Mouse (Mus musculus): ENCODE data around the gene Rpl23a.
A peak's percentile ranks its signal among the peaks of the same experiment; 100 is the strongest.

Gene Rpl23a

DNA sequence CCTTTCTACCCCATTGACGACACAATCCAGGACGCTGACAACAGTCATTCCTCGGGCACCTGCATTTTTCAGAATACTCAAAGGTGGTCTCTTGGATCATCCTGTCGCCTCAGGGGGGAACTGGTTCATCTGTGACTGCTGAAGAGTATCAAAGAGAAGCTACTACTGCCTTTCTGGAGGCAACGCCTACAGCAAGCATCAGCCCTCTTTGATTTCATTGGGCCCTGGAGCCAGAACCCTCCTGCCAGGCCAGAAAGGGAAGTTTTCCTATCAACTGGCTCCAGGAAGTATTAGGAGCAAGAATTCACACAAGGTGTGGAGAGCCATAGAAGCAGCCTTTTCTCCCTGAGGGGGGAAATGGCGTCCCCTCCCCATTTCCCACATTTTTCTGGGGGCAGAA lies 16.7 kb downstream of the Rpl23a start:
- DNase-seq (ENCODE audit: low spot score), result no peak

DNA sequence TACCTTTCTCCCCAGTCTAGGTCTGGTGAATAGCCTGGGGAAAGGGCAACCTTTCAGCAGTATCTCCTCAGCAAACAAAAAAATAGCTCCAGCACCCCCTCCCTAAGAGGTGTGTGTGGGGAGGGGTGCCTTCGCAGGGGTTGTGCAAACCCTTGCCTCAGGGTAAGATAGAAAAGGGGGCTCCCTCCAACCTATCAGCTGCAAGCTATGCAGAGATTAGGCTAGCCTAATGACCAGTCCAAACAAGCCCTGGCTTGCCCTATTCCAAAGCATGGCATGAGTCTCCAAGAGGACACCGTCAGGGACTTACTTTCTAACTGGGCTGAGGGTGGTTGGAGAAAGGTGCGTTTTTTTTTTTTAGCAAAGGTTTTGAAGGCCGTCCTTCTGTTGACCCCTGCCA lies 17.2 kb downstream of the Rpl23a start:
- no peak for DNase-seq (ENCODE audit: low spot score)

DNA sequence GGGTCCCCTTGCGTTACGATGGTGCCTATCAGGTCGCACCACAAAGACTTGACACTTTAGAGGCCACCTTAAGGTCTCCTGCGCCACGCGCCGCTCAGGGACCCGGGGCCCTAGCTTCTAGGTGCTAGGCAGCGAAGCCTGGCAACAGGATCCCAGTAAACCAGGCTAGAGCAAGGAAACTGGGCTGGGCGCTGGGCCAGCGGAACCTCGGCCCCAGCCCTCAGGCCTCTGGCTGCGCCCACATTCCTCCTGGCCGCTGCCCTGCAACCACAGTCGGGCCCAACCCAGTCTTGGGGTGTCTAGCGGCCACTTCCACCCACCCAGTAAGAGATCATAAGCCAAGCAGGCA lies 17.6 kb downstream of the Rpl23a start:
- DNase-seq (ENCODE audit: low spot score), result no peak

DNA sequence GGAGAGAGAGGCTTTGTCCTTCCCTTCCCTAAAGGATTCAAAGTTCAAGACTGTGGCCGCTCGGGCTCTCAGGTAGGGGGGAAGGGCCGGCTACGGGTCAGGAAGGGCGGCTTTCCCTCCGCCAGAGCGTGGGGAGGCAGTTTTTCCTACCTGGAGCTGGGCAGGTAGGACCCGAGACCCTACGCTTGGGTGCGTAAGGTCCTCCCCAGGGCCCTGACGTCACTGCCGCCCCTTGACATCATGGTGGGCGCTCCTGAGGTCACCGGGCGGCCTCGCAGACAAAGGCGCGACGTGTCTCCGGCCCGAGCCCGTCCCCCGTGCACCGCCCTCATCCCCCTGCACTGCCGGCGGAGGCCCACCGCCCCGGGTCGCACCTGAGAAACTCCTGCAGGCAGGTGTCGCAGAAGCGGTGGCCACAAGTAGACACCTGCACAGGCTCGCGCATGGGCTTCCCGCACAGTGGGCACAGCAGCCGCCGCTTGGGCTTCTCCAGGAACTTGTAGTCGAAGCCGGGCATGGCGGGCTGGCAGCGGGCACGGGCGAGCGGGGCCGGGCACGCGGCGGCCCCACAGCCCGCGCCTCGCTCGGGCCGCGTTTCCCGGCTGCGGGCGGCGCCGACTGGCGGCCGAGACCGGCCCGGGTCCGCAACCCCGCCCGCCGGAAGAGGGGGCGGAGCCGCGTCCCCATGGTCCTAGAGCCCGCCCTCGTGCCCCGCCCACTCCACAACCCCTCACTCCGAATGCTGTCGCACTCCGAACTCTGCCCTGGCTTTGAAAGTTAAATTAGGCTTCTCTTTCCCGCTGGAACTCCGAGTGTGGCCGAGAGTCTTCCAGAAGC lies 18.2 kb downstream of the Rpl23a start, which contains the start of gene Traf4:
Gene Traf4, minus strand, starts transcription at position 666 of the 837 bp plus-strand sequence.
- peak; percentile 75 for DNase-seq (ENCODE audit: low spot score)

DNA sequence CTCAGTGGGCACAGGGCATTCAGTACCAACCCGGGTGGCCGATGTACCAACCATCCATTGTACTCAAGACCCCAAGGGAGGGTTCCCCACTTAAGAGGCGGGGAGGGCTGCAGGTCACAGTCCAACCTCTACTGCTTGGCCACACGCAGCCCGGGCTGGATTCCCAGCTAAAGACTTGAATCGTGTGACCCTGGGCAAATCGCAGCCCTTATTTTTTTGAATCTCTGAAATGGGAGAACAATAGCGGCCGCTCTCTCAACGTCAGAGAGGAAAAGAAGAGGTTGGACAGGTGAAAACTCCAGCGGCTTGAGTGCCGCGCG lies 18.8 kb downstream of the Rpl23a start:
- DNase-seq (ENCODE audit: low spot score), result no peak

DNA sequence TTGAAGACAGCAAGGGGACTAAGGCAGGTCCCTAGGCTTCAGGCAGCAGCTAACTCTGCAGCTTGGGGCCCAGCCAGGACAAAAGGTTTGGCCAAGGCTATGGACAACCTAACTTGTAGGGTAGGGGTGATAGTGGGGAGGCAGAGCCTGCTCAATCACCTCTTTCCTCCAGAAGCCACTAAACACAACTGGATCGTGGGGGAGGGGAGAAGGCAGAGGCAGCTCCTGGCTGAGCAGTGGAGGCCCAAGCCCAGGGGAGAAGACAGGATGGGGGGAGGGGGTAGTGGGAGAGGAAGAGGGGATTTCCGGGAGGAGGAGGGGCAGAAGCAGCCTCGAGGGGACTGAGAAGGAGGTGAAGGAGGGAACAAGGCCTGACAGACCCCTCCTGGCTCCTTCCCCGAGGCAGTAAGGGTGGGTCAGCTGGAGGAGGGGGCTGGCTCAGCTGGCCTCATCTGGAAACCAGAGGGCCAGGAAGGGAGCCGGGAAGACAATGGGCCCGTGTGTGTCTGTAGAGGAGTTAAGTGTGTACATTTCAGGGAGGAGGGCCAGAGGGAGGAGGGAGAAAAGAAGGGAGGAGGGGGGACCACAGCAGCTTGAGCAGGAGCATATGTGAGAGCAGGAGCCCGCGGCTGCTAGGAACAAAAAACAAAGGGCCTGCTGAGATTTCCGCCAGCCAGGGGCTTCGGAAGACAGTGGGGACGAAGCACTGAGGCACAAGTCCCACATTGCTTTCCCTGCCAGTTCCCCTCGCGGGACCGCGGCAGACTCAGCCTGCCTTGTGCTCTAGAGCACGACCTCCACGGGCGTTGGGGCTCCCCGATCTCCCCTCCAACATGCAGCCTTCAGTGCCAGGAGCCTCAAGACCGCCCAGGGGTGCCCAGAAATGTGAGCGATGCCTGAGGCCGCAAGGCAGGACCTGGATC lies 19.4 kb downstream of the Rpl23a start:
- peak; percentile 27 for DNase-seq (ENCODE audit: low spot score)

DNA sequence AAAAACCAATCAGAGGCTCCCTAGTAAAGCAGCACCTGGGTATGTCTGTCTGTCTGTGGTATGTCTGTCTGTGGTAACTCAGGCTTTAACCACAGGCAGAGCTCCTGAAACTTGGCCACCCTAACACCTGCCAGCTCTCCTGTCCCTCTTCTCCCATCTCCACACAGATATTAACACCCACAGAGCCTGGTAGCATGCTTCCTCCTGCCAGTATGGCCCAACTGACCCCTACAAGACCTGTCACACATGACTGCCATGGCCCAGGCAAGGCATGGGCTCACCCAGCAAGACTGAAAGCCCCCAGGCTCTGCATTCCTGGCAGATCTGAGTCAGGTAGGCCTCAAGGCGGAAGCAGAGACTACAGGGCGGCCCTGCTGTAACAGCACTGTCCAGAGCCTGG lies 20.3 kb downstream of the Rpl23a start:
- no peak for DNase-seq (ENCODE audit: low spot score)

DNA sequence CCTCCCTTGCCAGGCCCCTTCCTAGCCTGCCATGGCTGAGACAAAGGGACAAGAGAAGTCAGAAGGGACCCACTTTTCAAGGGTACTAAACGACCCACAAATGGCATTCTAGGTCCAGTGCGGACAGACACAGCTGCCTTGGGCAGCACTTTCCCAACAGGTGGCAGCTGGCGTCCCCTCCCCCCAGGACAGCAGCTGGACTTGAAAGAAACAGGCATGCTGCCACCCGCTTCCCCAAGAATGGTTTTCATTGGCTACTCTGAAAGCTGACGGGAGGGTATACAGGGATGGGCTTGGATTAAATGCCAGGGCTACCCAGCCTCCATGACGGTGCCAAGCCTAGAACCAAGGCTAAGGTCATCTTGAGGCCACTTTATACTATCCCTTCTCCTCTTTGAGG lies 20.9 kb downstream of the Rpl23a start:
- DNase-seq (ENCODE audit: low spot score), result no peak

DNA sequence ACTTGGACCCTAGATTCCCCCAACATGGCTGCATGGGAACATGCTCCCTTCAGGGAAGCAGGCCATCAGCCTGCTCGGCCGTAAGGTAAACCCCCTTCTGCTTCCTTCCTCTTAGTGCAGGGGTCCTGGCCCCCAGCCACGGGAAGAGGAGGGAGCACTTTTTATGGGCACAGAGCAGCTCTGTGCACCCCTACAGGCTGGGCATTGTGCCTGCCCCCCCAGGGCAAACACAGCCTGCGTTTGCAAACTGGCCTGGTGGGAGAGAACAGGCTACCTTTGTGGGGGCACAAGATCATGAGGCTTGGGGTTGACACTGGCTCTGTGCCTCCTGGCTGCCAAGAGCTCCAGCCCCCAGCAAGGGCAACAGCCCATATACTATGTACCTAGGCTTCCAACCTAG lies 21.4 kb downstream of the Rpl23a start:
- DNase-seq (ENCODE audit: low spot score), result no peak

DNA sequence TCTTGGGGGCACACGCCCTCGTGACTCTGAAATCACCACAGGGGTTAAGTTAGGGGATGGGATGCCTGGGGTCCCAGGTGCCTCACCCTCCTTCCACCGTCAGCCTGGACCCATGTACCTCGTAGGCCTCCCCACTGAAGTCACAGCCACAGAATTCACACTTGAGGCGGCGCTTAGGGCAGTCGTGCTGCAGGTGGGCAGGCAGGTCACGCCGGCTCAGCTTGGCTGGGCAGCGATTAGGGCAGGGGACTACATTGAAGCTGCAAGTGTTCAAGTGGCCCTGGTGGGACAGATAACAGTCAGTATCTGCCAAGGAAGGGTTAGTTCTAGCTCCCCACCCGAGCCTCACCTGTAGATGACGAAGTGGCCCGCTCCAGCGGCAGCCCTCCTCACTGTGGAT lies 22.2 kb downstream of the Rpl23a start:
- no peak for DNase-seq (ENCODE audit: low spot score)

DNA sequence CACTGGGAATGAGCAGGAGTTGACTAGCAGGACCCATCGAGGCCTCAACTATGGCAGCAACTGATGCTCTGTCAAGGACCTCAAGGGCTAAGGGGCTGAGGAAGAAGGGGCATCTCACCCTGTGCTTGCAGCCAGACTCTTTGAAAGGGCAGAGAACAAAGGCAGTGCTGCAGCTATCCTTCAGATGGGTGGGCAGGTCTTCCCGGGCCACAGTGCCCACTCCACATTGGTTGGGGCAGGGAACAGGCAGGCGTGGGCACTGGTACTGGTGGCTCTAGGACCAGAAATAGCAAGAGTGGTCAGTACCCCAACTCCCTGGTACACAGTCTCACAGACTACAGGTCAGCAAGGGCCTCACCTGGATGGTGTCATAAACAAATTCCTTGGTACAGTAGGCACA lies 22.7 kb downstream of the Rpl23a start:
- no peak for DNase-seq (ENCODE audit: low spot score)

DNA sequence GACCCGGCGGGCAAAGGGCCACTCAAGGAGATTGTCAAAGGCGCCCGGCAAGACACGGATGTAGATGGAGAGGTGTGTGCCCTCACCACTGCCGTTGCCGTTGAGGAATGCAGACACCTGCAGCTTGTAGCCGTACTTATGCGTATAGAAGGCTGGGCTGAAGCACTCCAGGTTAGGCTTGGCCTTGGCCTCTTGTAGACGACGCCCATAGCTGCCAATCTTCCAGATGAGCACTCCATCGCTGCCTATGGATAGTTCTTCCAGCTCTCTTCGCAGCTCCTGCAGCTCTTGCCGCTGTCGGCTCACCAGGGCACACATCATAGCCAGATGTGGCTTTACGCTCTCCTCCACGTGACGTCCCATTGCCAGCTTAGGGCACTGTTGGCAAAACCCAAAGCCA lies 23.2 kb downstream of the Rpl23a start:
- DNase-seq (ENCODE audit: low spot score), result no peak

DNA sequence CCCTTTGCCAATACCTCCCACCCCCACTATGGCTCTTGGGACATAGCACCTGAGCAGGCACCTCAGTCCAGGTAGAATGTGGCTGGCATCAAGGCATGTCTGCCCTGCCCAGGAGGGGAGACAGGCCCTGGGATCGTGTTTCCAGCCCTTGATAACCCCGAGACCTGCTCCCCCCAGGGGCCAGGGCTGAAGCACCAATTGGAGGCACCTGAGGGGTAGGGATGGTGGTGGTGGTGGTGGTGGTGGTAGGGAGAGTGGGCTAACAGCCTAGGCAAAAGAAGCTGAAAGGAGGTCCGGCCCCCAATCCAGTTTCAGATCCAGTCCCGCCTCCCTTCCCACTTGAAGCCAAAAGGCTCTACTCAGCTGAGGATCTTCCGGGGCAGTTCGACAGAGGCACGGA lies 23.8 kb downstream of the Rpl23a start:
- no peak for DNase-seq (ENCODE audit: low spot score)

DNA sequence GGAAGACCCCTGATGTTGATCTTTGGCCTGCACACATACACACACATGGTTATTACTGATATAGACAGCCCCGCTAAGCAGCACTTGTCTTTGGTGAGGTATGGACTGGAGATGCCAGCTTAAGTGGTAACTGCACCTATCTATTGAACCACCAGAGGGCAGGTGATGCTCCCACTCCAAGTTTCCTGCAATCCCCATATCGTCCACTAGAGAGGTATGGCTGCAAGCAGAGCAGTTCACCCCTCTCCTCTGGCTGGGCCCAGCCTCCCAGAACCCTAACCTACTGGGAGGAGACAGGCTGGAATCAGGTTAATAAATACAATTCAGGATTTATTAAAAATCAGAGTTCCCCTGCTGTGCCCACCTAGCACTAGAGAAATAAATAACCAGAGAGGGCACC lies 24.3 kb downstream of the Rpl23a start:
- peak; percentile 83 for DNase-seq (ENCODE audit: low spot score)

DNA sequence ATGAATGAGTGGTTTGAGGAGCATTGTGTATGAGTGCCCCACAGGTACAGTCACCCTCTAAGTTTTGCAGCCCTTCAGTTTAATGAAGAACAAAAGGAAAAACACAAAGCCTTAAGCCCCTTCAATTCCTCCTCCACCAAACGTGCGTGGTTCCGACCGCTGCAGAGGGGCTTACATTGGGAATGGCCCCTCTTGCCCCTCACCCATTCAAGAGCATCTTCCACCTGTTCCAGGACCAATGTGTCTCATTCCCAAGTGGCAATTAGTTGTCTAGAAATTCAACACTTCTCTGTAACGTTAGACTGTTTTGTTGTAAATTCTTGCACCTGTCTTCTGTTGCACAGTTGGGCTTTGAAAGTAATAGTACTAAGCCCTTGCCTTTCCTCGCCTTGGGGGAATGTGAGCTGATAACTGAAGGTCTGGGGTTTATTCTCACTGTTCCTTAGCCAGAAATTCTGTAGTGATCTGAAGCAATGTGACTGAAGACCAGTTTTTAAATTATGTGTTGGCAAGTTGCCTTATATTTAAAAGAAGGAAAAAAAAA lies 27.2 kb downstream of the Rpl23a start:
- DNase-seq (ENCODE audit: low spot score), result no peak

DNA sequence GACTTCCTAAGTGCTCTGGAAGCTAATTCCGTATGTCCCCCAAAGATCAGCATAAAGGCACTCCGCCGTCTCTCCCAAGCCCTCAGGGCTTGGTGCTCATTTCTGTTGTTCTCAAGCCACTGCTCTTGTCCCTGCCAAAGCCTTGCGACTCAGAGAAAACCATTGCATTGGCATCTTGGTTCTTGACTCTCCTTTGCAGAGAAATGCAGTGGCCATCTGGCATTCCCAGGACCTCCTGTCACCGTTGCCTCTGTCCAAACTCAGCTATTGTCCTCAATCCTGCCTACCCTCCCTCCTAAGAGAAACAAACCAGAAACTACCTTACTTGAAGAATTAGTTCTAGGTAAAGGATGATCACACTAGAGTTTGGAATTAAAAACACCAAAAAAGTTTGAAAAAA lies 27.7 kb downstream of the Rpl23a start:
- no peak for DNase-seq (ENCODE audit: low spot score)

DNA sequence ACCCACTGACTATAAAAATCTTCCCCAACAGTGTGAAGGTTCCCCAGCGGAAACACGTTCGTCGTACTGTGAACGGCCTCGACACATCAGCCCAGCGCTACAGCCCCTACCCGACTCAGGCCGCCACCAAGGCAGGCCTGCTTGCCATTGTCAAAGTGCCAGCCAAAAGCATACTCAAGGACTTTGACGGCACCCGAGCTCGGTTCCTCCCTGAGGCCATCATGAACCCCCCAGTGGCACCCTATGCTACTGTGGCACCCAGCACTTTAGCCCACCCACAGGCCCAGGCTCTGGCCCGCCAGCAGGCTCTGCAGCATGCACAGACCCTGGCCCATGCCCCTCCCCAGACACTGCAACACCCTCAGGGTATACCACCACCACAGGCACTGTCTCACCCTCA lies 29.6 kb downstream of the Rpl23a start:
- no peak for DNase-seq (ENCODE audit: low spot score)

DNA sequence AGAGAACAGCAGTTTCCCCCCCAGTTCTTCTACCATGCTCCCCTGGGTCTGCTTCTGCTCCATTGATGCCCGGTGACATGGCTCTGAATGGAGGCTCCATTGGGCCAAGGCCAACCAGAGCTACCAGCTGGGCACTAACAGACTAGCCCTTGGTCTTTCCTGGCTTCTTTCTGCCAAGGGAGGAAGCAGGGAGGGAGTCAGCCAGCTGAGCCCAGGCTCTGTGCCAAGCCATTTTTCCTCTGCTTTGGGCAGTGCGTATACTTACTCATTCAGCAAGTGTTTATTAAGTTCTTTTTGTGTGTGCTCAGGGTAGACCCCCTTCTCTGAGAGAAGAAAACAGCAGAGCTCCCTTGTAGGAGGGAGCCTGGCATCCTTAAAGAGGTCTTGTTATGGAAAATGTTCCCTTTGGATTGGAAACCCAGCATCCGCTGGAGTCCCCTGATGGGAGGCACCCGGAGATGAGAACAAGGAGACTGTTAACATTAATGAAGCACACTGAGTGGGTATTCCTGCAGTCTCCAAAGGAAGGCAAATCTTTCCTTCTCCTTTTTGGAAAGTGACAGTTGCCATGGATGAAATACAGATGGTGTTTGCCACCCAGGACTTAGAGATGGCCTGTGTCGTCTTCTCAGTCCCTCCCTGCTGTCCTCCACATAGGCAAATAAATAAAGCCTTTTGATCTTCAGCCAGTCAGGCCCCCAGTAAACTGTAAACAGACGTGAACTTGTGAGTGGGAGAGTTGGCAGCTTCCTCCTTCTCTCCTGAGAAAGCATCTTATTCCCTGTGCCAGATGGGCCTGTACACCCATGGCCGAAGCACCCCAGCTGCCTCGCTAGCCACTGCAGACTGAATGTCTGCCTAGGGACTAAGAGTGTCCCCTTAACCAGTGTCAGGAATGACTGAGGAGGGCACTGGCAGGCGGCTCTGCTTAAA lies 30.8 kb downstream of the Rpl23a start:
- DNase-seq (ENCODE audit: low spot score), result no peak

DNA sequence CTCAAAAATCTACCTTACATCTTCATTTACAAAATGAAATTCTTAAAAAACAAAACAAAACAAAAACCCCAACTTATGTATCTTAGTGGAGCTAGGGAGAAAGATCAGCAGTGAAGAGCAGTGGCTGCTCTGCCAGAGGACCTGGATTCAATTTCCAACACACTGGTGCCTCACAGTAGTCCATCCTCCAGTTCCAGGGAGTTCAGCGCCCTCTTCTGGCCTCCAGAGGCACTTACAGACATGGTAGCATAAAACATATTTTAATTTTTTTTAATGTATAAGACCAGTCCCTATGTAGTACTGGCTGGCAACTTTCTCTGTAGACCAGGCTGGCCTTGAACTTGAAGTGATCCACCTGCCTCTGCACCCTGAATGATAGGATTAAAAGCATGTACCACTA lies 32.2 kb downstream of the Rpl23a start:
- no peak for DNase-seq (ENCODE audit: low spot score)

DNA sequence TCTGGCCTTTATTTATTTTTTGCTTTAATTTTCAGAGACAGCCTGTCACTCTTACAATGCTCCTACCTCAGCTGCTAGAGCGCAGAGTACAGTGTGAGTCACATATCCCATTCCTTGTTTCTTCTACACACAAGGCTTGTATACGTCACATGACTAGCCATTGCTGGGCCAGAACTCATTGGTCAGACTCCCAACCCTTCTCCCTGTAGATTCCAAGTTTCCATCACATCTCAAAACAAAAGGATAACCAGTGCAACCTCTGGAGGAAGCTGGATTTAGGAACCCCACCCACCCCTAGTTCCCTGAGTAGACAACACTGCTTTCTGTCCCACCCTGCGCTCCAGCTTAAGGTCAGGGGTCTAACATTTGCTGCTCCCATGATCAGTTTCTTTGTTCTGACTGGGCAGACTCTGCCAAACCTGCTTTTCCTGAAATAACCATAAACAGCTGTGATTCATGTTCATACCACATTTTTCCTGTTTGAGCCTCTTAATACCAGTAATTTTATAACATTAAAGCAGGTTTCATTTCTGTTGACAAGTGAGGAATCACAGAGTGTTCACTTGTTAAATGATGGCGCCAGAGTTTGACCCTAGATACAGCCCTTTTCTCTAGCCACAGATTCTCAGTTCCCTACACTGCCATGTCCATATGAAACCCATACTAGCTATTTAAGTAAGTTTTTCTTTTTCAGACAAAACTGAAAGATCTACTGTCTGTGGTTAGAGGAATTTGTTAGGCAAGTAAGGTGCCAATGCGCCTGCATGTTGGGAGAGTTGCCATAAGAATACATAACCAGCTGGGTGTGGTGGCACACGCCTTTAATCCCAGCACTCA lies 36.5 kb downstream of the Rpl23a start:
- DNase-seq (ENCODE audit: low spot score), result no peak

DNA sequence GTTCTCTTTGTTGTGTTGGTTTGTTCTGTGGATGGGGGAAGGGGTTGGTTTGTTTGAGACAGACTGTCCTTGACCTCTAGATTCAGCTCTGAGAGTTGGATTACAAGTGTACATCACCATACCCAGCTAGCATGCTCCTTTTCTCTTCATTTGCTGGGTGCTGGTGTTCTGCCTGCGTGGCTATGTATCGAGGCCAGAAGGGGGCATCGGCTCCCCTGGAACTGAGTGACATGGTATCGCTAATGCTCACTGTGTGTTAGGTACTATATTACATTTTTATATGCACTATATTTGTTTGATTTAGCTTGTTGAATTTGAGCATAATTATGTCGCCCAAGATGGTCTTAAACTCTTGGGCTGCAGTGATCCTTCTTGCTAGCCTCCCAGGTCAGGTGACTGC lies 37.2 kb downstream of the Rpl23a start:
- no peak for DNase-seq (ENCODE audit: low spot score)
